Mouse (Mus musculus) stomach, embryonic 16.5 days (tissue): ENCODE measurements at regions not wholly inside any gene's neighbourhood (a gene's known extent, or its start where the extent isn't known, plus 50 kb on each side); places are given as distances from the start of the nearest gene placed in this dataset.

Experiments
- ATAC-seq: fragments of 200-750 bp; cut with Nextera tagmentation; 2 replicates; pipeline ENCODE4 v1.8.0; 2017; ENCODE audit warnings: moderate number of reproducible peaks, moderate TSS enrichment; ENCODE audit not compliant: insufficient read depth, low FRiP score
- H3K27ac ChIP-seq: fragments of 300-500 bp; sonication (generic); 2 replicates; pipeline ENCODE4 v1.5.1; 2014; ENCODE audit warnings: low read length
- H3K27me3 ChIP-seq: fragments of 300-500 bp; sonication (generic); 2 replicates; pipeline ENCODE4 v1.6.1; 2014; ENCODE audit warnings: low read length, control low read depth, mixed read lengths; ENCODE audit not compliant: control insufficient read depth, insufficient read depth
- H3K36me3 ChIP-seq: fragments of 300-500 bp; sonication (generic); 2 replicates; pipeline ENCODE4 v1.6.1; 2014; ENCODE audit warnings: low read length; ENCODE audit not compliant: control insufficient read depth, insufficient read depth
- H3K4me1 ChIP-seq: fragments of 300-500 bp; sonication (generic); 2 replicates; pipeline ENCODE4 v1.6.1; 2014; ENCODE audit warnings: low read length, control low read depth, mixed read lengths; ENCODE audit not compliant: control insufficient read depth, insufficient read depth
- H3K4me2 ChIP-seq: fragments of 300-500 bp; sonication (generic); 2 replicates; pipeline ENCODE4 v1.6.1; 2014; ENCODE audit warnings: low read depth, low read length, mixed read lengths
- H3K4me3 ChIP-seq: fragments of 300-500 bp; sonication (generic); replicated peaks from 2 replicates; pipeline ENCODE4 v1.5.1; 2014; ENCODE audit warnings: mild to moderate bottlenecking, low read length
- H3K9ac ChIP-seq: fragments of 300-500 bp; sonication (generic); 2 replicates; pipeline ENCODE4 v1.6.1; 2014; ENCODE audit warnings: low read length
- H3K9me3 ChIP-seq: fragments of 300-500 bp; sonication (generic); replicated peaks from 2 replicates; pipeline ENCODE4 v1.6.1; 2016; ENCODE audit warnings: low read length, control low read depth; ENCODE audit not compliant: control insufficient read depth
- WGBS: fragments of 180-500 bp; shearing (Covaris S2); extraction: QIAGEN DNeasy Blood & Tissue Kit; methylation state at CpG from one replicate; pipeline ENCODE4 v1.1.7; 2014; 5-methylcytosine and 5-hydroxymethylcytosine counted together

- ATAC-seq: no peak
- no peak overlapping the region for H3K4me3 ChIP-seq
- H3K9ac ChIP-seq: no peak overlapping the region
- H3K27me3 ChIP-seq: no peaks in the 10 kb centered on the region
- H3K4me1 ChIP-seq: no peaks in the 10 kb centered on the region
- no peaks in the 10 kb centered on the region for H3K9me3 ChIP-seq
- H3K4me2 ChIP-seq: no peak overlapping the region
- WGBS: 75% methylated on average over 4 of the region's 4 CpGs
- H3K36me3 ChIP-seq: no peaks in the 10 kb centered on the region
- H3K27ac ChIP-seq: no peak overlapping the region
Measured at GRCm38 (mm10) chr4:48924576-48925459, 134.3 kb upstream of the Plppr1 start.

DNA sequence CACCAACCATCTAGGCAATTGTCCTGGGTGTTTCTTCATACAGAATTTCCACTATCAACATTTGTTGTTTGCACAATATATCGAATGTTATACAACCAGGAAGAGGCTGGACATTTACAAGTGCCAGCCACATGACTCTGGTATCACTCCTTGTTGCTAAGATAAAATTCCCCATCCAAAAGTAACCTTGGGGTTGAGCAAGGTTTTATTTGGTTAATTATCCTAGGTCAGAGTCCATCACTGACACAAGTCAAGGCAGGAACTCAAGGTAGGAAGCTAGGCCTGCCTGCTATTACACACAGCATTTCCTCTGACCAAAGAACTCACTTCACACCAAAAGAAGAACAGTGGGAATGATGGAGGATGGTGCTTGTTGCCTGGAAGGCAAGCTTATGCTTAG is 120.7 kb upstream of the Plppr1 start:
- 66% methylated on average over 1 of the region's 1 CpGs for WGBS
- Histone ChIP-seq H3K27ac (no peak overlapping the region), H3K4me3 (no peak overlapping the region), H3K9ac (no peak overlapping the region), H3K36me3 (no peaks in the 10 kb centered on the region), H3K4me2 (no peak overlapping the region), H3K4me1 (no peaks in the 10 kb centered on the region), H3K27me3 (no peaks in the 10 kb centered on the region), H3K9me3 (no peaks in the 10 kb centered on the region)
- no peak for ATAC-seq

DNA sequence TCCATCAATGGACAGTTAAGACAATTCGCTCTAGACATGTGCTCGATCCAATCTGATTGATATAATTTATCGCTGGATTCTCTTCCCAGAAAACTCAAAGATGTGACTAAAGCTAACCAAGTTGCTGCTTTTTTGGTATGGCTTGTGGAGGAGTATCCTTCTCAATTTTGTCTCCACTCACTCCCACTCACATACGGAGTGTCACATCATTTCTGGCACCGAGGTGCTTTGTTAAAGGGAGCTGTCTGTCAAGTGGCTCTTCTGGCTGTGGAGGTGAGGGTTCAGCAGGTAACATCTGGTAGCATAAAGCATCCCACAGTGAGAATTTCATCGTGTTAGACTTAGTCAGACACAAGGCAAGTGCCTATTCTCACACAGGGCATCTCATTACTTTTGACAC is 120.2 kb upstream of the Plppr1 start:
- Histone ChIP-seq H3K4me3 (no peak overlapping the region), H3K36me3 (no peaks in the 10 kb centered on the region), H3K27me3 (no peaks in the 10 kb centered on the region), H3K9ac (no peak overlapping the region), H3K9me3 (no peaks in the 10 kb centered on the region), H3K4me1 (no peaks in the 10 kb centered on the region), H3K4me2 (no peak overlapping the region), H3K27ac (no peak overlapping the region)
- WGBS: 82% methylated on average over 6 of the region's 6 CpGs
- ATAC-seq: no peak

DNA sequence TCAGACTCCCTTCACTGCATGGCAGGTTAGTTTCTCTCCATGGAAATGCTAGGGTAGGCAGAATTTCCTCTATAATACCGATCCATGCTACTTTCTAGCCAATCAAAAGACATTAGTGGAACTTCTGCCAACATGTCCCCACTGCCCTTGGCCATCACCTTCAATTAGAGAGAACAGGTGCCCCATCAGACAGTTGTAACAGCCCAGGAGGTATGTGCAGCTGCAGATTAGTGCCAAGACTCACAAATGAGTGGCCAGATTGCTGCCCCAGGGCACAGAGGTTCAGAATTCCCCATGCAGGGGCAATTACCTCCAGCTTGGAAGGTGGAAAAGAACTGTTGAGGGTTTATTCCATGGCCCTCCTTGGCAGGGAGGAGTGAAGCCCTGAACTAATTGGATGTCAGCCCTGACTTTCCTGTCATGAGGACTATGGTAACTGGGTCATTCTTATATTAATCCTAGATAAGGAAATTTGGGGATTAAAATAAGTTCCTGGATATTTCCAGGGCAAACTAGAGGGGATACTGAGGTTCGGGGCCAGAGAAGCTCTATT is 113.7 kb upstream of the Plppr1 start:
- Histone ChIP-seq H3K9ac (no peak overlapping the region), H3K27me3 (no peaks in the 10 kb centered on the region), H3K4me3 (no peak overlapping the region), H3K27ac (no peak overlapping the region), H3K36me3 (no peaks in the 10 kb centered on the region), H3K4me2 (no peak overlapping the region), H3K9me3 (no peaks in the 10 kb centered on the region), H3K4me1 (no peaks in the 10 kb centered on the region)
- no peak for ATAC-seq
- WGBS: 74% methylated on average over 2 of the region's 2 CpGs

GRCm38 (mm10) chr4:48952965-48953364 is 106.1 kb upstream of the Plppr1 start:
- Histone ChIP-seq H3K4me1 (no peaks in the 10 kb centered on the region), H3K4me2 (no peak overlapping the region), H3K27me3 (no peaks in the 10 kb centered on the region), H3K9ac (no peak overlapping the region), H3K27ac (no peak overlapping the region), H3K4me3 (no peak overlapping the region), H3K36me3 (no peaks in the 10 kb centered on the region), H3K9me3 (no peaks in the 10 kb centered on the region)
- WGBS: 76% methylated on average over 1 of the region's 1 CpGs
- ATAC-seq: no peak

- 88% methylated on average over 4 of the region's 4 CpGs for WGBS
- Histone ChIP-seq H3K36me3 (no peaks in the 10 kb centered on the region), H3K4me2 (no peak overlapping the region), H3K4me3 (no peak overlapping the region), H3K9ac (no peak overlapping the region), H3K9me3 (no peaks in the 10 kb centered on the region), H3K27ac (no peak overlapping the region), H3K27me3 (no peaks in the 10 kb centered on the region), H3K4me1 (no peaks in the 10 kb centered on the region)
- ATAC-seq: no peak
Measured at GRCm38 (mm10) chr4:48975810-48976209, 83.3 kb upstream of the Plppr1 start.

GRCm38 (mm10) chr4:48992021-48992420 is 67.1 kb upstream of the Plppr1 start:
- no peak overlapping the region for H3K27ac ChIP-seq
- H3K36me3 ChIP-seq: no peaks in the 10 kb centered on the region
- 67% methylated on average over 3 of the region's 3 CpGs for WGBS
- H3K4me1 ChIP-seq: no peaks in the 10 kb centered on the region
- no peaks in the 10 kb centered on the region for H3K27me3 ChIP-seq
- H3K9ac ChIP-seq: no peak overlapping the region
- ATAC-seq: no peak
- H3K9me3 ChIP-seq: no peaks in the 10 kb centered on the region
- no peak overlapping the region for H3K4me3 ChIP-seq
- H3K4me2 ChIP-seq: no peak overlapping the region
